Mouse (Mus musculus) kidney, postnatal 0 days (tissue): ENCODE measurements around the gene Tmem160. TPM values are rescaled to one million over a fixed set of nuclear protein-coding genes. Genes with fewer than 3 reads are reported as not detected.

Source experiments
- ATAC-seq: fragments of 200-750 bp; cut with Nextera tagmentation; replicated peaks from 2 replicates; pipeline ENCODE4 v1.8.0; 2017; ENCODE audit warnings: low read depth, moderate number of reproducible peaks, moderate TSS enrichment, moderate library complexity; ENCODE audit not compliant: low FRiP score
- DNase-seq: peaks from one replicate; pipeline ENCODE4 v3.0.0-alpha.2; 2016; ENCODE audit warnings: low spot score
- H3K27ac ChIP-seq: fragments of 300-500 bp; sonication (generic); 2 replicates; pipeline ENCODE4 v1.5.1; 2014; ENCODE audit warnings: mild to moderate bottlenecking
- H3K27me3 ChIP-seq: fragments of 300-500 bp; sonication (generic); 2 replicates; pipeline ENCODE4 v1.6.1; 2014; ENCODE audit warnings: low read length, mixed read lengths; ENCODE audit not compliant: insufficient read depth
- H3K36me3 ChIP-seq: fragments of 300-500 bp; sonication (generic); 2 replicates; pipeline ENCODE4 v1.6.1; 2014; ENCODE audit warnings: low read length, mixed read lengths; ENCODE audit not compliant: insufficient read depth
- H3K4me1 ChIP-seq: fragments of 300-500 bp; sonication (generic); replicated peaks from 2 replicates; pipeline ENCODE4 v1.6.1; 2014; ENCODE audit warnings: antibody characterized with exemption, low read length, mixed read lengths; ENCODE audit not compliant: insufficient read depth
- H3K4me2 ChIP-seq: fragments of 300-500 bp; sonication (generic); 2 replicates; pipeline ENCODE4 v1.6.1; 2014; ENCODE audit warnings: mild to moderate bottlenecking, low read length, moderate library complexity, mixed read lengths
- H3K4me3 ChIP-seq: fragments of 300-500 bp; sonication (generic); replicated peaks from 2 replicates; pipeline ENCODE4 v1.5.1; 2014; ENCODE audit warnings: low read depth, low read length
- H3K9ac ChIP-seq: fragments of 300-500 bp; sonication (generic); 2 replicates; pipeline ENCODE4 v1.6.1; 2014; ENCODE audit warnings: low read depth, low read length
- H3K9me3 ChIP-seq: fragments of 300-500 bp; sonication (generic); replicated peaks from 2 replicates; pipeline ENCODE4 v1.6.1; 2016; ENCODE audit warnings: low read length, inconsistent platforms, mixed read lengths
- CTCF ChIP-seq: IDR thresholded peaks from 2 replicates; pipeline ENCODE4 v1.5.1; 2016; ENCODE audit warnings: antibody characterized with exemption, low read depth, mild to moderate bottlenecking, moderate library complexity
- WGBS: fragments of 180-500 bp; shearing (Covaris S2); extraction: QIAGEN DNeasy Blood & Tissue Kit; methylation state at CpG from one replicate; pipeline ENCODE4 v1.1.7; 2014; 5-methylcytosine and 5-hydroxymethylcytosine counted together
- polyA plus RNA-seq: library from polyadenylated mRNA; unstranded; fragments of >200 nt; fragmentation: Nextera tagmentation; extraction: Ambion mirVana; gene quantifications from 2 replicates; pipeline ENCODE4 v1.2.1, GENCODE M21; 2015

Gene Tmem160
- polyA plus RNA-seq, 1 experiment from 2014 or later: 81.9 TPM

- peak; percentile 55 for TF ChIP-seq CTCF
- DNase-seq: peak; percentile 36
- H3K9me3 ChIP-seq: no peaks in the 10 kb centered on the region
- no peaks in the 10 kb centered on the region for H3K36me3 ChIP-seq
- H3K4me1 ChIP-seq: no peaks in the 10 kb centered on the region
- ATAC-seq: no peak
- 56% methylated on average over 4 of the region's 4 CpGs for WGBS
- H3K27ac ChIP-seq: no peak overlapping the region
- H3K27me3 ChIP-seq: peaks cover 2% of the 10 kb centered on the region; the same call in 1 of the 2 replicates
- no peak overlapping the region for H3K4me2 ChIP-seq
- no peak overlapping the region for H3K9ac ChIP-seq
- H3K4me3 ChIP-seq: no peak overlapping the region
Measured at GRCm38 (mm10) chr7:16466565-16466964, 14.0 kb downstream of the Tmem160 start.

DNA sequence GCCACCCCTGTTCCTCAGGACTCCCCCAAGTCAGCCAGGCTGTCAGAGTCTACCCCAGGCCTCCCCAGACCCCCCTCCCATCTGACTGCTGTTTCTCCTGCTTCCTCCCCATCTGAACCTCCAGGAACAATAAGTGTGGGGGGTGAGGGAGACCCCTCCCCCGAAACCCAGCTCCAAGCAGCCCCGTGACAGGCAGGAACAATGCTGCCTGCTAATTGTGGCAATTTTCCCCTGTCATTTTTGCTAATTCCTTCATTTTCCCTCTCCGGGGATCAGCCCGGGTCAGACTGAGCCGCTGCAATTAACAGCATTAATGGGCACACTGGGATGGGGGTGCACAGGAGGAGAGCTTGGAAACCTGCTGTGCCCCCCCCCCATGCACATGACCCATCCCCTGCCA, 15.5 kb downstream of the Tmem160 start:
- no peak overlapping the region for H3K4me2 ChIP-seq
- H3K27ac ChIP-seq: no peak overlapping the region
- no peak overlapping the region for H3K9ac ChIP-seq
- peaks cover 9% of the 10 kb centered on the region for H3K27me3 ChIP-seq
- H3K4me3 ChIP-seq: no peak overlapping the region
- no peaks in the 10 kb centered on the region for H3K9me3 ChIP-seq
- TF ChIP-seq CTCF: no peak
- 19% methylated on average over 5 of the region's 5 CpGs for WGBS
- no peaks in the 10 kb centered on the region for H3K36me3 ChIP-seq
- H3K4me1 ChIP-seq: no peaks in the 10 kb centered on the region
- no peak for DNase-seq
- ATAC-seq: no peak

GRCm38 (mm10) chr7:16471549-16471948, 19.0 kb downstream of the Tmem160 start:
- peak; percentile 20 for DNase-seq
- Histone ChIP-seq H3K4me3 (no peak overlapping the region), H3K27ac (no peak overlapping the region), H3K9me3 (no peaks in the 10 kb centered on the region), H3K4me1 (peaks cover 8% of the 10 kb centered on the region; the same call in 1 of the 2 replicates), H3K9ac (no peak overlapping the region), H3K4me2 (no peak overlapping the region), H3K27me3 (peaks cover 42% of the 10 kb centered on the region), H3K36me3 (no peaks in the 10 kb centered on the region)
- WGBS: 50% methylated on average over 9 of the region's 9 CpGs
- no peak for ATAC-seq
- TF ChIP-seq CTCF: peak; percentile 52

DNA sequence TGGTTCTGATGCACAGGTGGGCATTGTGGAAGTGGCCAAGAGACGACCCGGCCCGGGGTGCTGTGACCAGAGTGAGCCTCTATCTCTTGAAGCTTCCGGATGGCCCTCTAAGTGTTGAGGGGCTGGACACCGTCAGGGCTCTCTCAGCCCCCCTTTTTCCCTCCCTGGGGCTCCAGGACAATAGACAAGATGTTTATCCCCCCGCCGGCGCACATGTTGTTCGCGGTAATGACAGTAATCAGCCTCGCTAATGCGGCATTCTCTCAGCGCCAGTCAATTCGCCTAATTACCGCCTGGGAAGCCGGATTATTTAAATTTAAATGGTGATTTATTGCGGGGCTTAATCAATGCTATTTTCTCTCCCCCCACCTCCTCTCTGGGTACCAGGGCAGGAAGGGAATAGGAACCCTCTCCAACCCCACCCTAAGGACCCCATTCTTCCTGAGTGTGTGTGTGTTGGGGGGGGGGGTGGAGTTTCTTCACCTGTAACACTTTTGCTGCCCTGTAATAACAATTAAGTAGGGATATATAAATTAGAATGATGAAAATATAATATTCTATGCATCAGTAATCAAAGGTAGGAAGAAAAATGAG, 19.6 kb downstream of the Tmem160 start:
- TF ChIP-seq CTCF: no peak
- Histone ChIP-seq H3K4me1 (peaks cover 8% of the 10 kb centered on the region; the same call in 1 of the 2 replicates), H3K9ac (no peak overlapping the region), H3K27ac (no peak overlapping the region), H3K4me2 (no peak overlapping the region), H3K4me3 (no peak overlapping the region), H3K9me3 (no peaks in the 10 kb centered on the region), H3K36me3 (no peaks in the 10 kb centered on the region), H3K27me3 (peaks cover 48% of the 10 kb centered on the region)
- WGBS: 13% methylated on average over 17 of the region's 17 CpGs
- ATAC-seq (no peak), DNase-seq (no peak)

DNA sequence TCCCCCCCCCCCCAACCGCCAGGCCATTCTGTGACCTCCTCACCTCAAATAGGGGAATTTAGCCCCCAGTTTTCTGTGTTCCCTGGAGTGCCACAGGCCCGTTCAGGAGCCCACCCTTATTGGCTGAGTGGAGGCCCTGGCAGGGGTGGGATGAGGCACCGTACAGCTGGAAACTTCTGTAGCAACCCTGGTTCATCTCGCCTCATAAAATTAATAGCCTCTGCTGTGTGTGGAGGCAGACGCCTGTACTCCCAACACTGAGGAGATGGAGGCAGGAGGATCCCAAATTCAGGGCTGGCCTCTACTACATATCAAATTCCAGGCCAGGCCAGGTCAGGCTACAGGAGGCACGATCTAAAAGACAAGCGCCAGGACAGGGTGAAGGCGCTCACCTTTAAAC, 21.3 kb downstream of the Tmem160 start:
- Histone ChIP-seq H3K27ac (no peak overlapping the region), H3K27me3 (peaks cover 49% of the 10 kb centered on the region), H3K36me3 (no peaks in the 10 kb centered on the region), H3K9ac (no peak overlapping the region), H3K4me2 (no peak overlapping the region), H3K9me3 (no peaks in the 10 kb centered on the region), H3K4me3 (no peak overlapping the region), H3K4me1 (peaks cover 8% of the 10 kb centered on the region; the same call in 1 of the 2 replicates)
- DNase-seq (peak; percentile 6), ATAC-seq (no peak)
- 23% methylated on average over 8 of the region's 8 CpGs for WGBS
- TF ChIP-seq CTCF: no peak

DNA sequence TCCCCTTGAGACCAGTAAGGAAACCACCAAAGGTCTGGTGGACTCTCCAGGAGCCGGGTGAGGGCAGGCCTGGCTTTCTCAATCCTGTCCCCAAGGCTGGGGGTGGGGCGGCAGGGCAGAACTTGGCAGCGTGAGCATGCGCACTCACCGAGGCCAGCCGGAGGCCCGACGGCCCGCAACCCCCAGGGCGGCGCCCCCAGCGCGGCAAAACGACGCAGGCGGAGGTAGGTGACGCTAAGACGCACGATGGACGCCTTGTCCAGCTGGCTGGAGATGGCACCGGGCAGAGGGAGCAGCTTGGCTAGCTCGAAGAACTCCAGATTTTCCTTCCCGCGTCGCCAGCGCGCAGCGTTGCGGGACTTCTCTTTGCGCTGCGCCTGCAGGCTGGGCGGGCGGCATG, 21.9 kb downstream of the Tmem160 start:
- H3K27me3 ChIP-seq: peaks cover 49% of the 10 kb centered on the region
- 3% methylated on average over 33 of the region's 33 CpGs for WGBS
- H3K27ac ChIP-seq: no peak overlapping the region
- DNase-seq: peak; percentile 11
- no peak for TF ChIP-seq CTCF
- peak overlapping the region; percentile 43 for H3K4me2 ChIP-seq
- no peaks in the 10 kb centered on the region for H3K36me3 ChIP-seq
- no peak overlapping the region for H3K9ac ChIP-seq
- no peak for ATAC-seq
- H3K9me3 ChIP-seq: no peaks in the 10 kb centered on the region
- H3K4me3 ChIP-seq: peak overlapping the region; percentile 14; the same call in 1 of the 2 replicates
- peaks cover 8% of the 10 kb centered on the region; the same call in 1 of the 2 replicates for H3K4me1 ChIP-seq
